Comparison of ENCODE assay signal across 24 mouse cellular contexts in the genomic region with DNA sequence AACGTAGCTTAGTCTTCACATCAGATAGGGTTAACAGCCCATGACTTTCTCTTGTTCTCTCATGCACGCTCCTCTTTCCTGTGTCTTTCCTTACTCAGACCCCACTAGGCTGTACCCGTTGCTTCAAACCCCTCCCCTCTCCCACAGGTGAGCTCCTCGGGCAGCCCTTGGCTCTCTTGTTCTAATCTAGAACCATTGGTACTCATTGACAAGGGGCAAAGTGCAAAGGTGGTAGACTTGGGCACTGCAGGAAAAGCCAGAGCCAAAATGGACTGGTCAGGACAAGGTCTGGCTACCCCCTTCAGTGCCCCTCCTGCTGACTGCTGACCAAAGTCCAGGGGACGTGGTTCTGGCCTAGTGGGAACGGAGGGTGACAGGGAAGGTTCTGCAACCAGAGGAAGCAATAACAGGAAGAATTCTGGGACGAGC. TPM values are rescaled to one million over a fixed set of nuclear protein-coding genes. Genes with fewer than 3 reads are reported as not detected.
DNase-seq lines count a peak whose midpoint lies in the region; ATAC-seq and TF ChIP-seq lines count a peak whose summit lies in the region.
"Had no signal": no experiment of that assay in that cellular context is flagged by ENCODE, and none has a peak within 500 bp of the region (broad histone marks: within the 10 kb centered on the region; RNA-seq: fewer than 3 reads in every experiment).

No protein-coding gene starts in this region.

- no peak for ATAC-seq in forebrain, embryonic 16.5 days
- ATAC-seq in kidney, postnatal 0 days (replicated peaks; ENCODE audit: low FRiP score, low read depth) = peak; percentile 87
- ATAC-seq in stomach, embryonic 15.5 days (ENCODE audit: insufficient read depth, low FRiP score, low read depth) = 0 out of 2 replicates have a peak, but pooled peaks have one; percentile 19
- ATAC-seq: forebrain, embryonic 13.5 days; hindbrain, postnatal 0 days; midbrain, embryonic 13.5 days had no signal

- H3K27me3 ChIP-seq in forebrain, embryonic 10.5 days (ENCODE audit: poor library complexity, severe bottlenecking) = 0 out of 2 replicates have a peak, but pooled peaks cover 3% of the 10 kb centered on the region
- H3K27me3 ChIP-seq in forebrain, embryonic 16.5 days (replicated peaks; ENCODE audit: control insufficient read depth, insufficient read depth, low read length) = no peaks in the 10 kb centered on the region
- no peaks in the 10 kb centered on the region for H3K27me3 ChIP-seq in kidney, postnatal 0 days (ENCODE audit: insufficient read depth, low read length)
- no peaks in the 10 kb centered on the region for H3K27me3 ChIP-seq in stomach, embryonic 15.5 days (replicated peaks)
- H3K27me3 ChIP-seq: forebrain, embryonic 13.5 days; heart, embryonic 13.5 days; limb, embryonic 13.5 days; lung, embryonic 15.5 days; midbrain, embryonic 13.5 days; neural tube, embryonic 15.5 days had no signal

- 88% methylated on average over 7 of the region's 7 CpGs for whole genome bisulfite sequencing in forebrain, embryonic 10.5 days
- 86% methylated on average over 7 of the region's 7 CpGs for WGBS in forebrain, embryonic 16.5 days
- 39% methylated on average over 7 of the region's 7 CpGs for WGBS in kidney, postnatal 0 days
- 71% methylated on average over 7 of the region's 7 CpGs for WGBS in stomach, embryonic 15.5 days

- intact Hi-C loops in left cerebral cortex, postnatal 14 days (cut with DNase I) = no loop called here

- H3K4me3 ChIP-seq in forebrain, embryonic 10.5 days = no peak overlapping the region
- H3K4me3 ChIP-seq in forebrain, embryonic 16.5 days (replicated peaks; ENCODE audit: low read length) = no peak overlapping the region
- no peak overlapping the region for H3K4me3 ChIP-seq in kidney, postnatal 0 days (replicated peaks; ENCODE audit: low read depth, low read length)
- H3K4me3 ChIP-seq in stomach, embryonic 15.5 days (replicated peaks) = no peak overlapping the region
- H3K4me3 ChIP-seq: forebrain, embryonic 13.5 days; heart, embryonic 13.5 days; left cerebral cortex, adult 2 months; limb, embryonic 13.5 days; lung, embryonic 15.5 days; midbrain, embryonic 13.5 days; myocyte; neural tube, embryonic 15.5 days had no signal

- no peaks in the 10 kb centered on the region for H3K36me3 ChIP-seq in forebrain, embryonic 10.5 days (replicated peaks)
- no peaks in the 10 kb centered on the region for H3K36me3 ChIP-seq in forebrain, embryonic 16.5 days (ENCODE audit: control insufficient read depth, insufficient read depth)
- no peaks in the 10 kb centered on the region for H3K36me3 ChIP-seq in kidney, postnatal 0 days (ENCODE audit: insufficient read depth, low read length)
- no peaks in the 10 kb centered on the region for H3K36me3 ChIP-seq in stomach, embryonic 15.5 days
- H3K36me3 ChIP-seq: heart, embryonic 13.5 days; limb, embryonic 13.5 days; lung, embryonic 15.5 days; midbrain, embryonic 13.5 days; neural tube, embryonic 15.5 days had no signal

- peak overlapping the region; percentile 56; the same call in 1 of the 2 replicates for H3K27ac ChIP-seq in forebrain, embryonic 10.5 days
- H3K27ac ChIP-seq in forebrain, embryonic 16.5 days (ENCODE audit: low read length) = no peak overlapping the region
- peak overlapping the region; percentile 80 for H3K27ac ChIP-seq in kidney, postnatal 0 days
- 0 out of 2 replicates have a peak overlapping the region, but pooled peaks have one; percentile 28 for H3K27ac ChIP-seq in stomach, embryonic 15.5 days
- H3K27ac ChIP-seq: forebrain, embryonic 13.5 days; heart, embryonic 13.5 days; hindbrain, postnatal 0 days; left cerebral cortex, adult 2 months; limb, embryonic 13.5 days; lung, embryonic 15.5 days; midbrain, embryonic 13.5 days; neural tube, embryonic 15.5 days had no signal

- no peak overlapping the region for H3K9ac ChIP-seq in forebrain, embryonic 16.5 days (replicated peaks; ENCODE audit: low read depth, low read length)
- no peak overlapping the region for H3K9ac ChIP-seq in kidney, postnatal 0 days (ENCODE audit: low read depth, low read length)
- no peak overlapping the region for H3K9ac ChIP-seq in stomach, embryonic 15.5 days
- H3K9ac ChIP-seq: forebrain, embryonic 13.5 days; heart, embryonic 13.5 days; limb, embryonic 13.5 days; lung, embryonic 15.5 days; midbrain, embryonic 13.5 days; neural tube, embryonic 15.5 days had no signal

- no peak overlapping the region for H3K4me2 ChIP-seq in forebrain, embryonic 16.5 days (ENCODE audit: low read length)
- H3K4me2 ChIP-seq in kidney, postnatal 0 days (ENCODE audit: low read length) = no peak overlapping the region
- no peak overlapping the region for H3K4me2 ChIP-seq in stomach, embryonic 15.5 days
- H3K4me2 ChIP-seq: forebrain, embryonic 13.5 days; heart, embryonic 13.5 days; limb, embryonic 13.5 days; lung, embryonic 15.5 days; midbrain, embryonic 13.5 days; neural tube, embryonic 15.5 days had no signal

- no peak for TF ChIP-seq CTCF in kidney, postnatal 0 days (IDR thresholded peaks at IDR 0.05; ENCODE audit: low read depth)

- H3K9me3 ChIP-seq in forebrain, embryonic 10.5 days = no peaks in the 10 kb centered on the region; the same call in 1 of the 2 replicates
- H3K9me3 ChIP-seq in forebrain, embryonic 16.5 days (ENCODE audit: control insufficient read depth, low read length) = no peaks in the 10 kb centered on the region
- H3K9me3 ChIP-seq in kidney, postnatal 0 days (replicated peaks; ENCODE audit: low read length) = no peaks in the 10 kb centered on the region
- no peaks in the 10 kb centered on the region for H3K9me3 ChIP-seq in stomach, embryonic 15.5 days
- H3K9me3 ChIP-seq: forebrain, embryonic 13.5 days; heart, embryonic 13.5 days; limb, embryonic 13.5 days; lung, embryonic 15.5 days; neural tube, embryonic 15.5 days had no signal

- peaks cover 30% of the 10 kb centered on the region for H3K4me1 ChIP-seq in forebrain, embryonic 10.5 days
- H3K4me1 ChIP-seq in forebrain, embryonic 16.5 days (replicated peaks; ENCODE audit: control insufficient read depth, insufficient read depth, low read length) = peaks cover 7% of the 10 kb centered on the region
- peaks cover 9% of the 10 kb centered on the region for H3K4me1 ChIP-seq in kidney, postnatal 0 days (replicated peaks; ENCODE audit: insufficient read depth, low read length)
- no peaks in the 10 kb centered on the region for H3K4me1 ChIP-seq in stomach, embryonic 15.5 days

- DNase-seq in forebrain, embryonic 10.5 days (ENCODE audit: extremely low spot score, low spot score) = no peak
- DNase-seq in kidney, adult 11 months = peak; percentile 93
- peak; percentile 61 for DNase-seq in kidney, postnatal 0 days (ENCODE audit: low spot score)
- DNase-seq in frontal cortex, postnatal 14 days (ENCODE audit: low spot score in 2 of 2) = no peak
- no peak for DNase-seq in left cerebral cortex, postnatal 14 days (ENCODE audit: low spot score in 2 of 2)
- DNase-seq in B cell, adult 2 months = no peak
- DNase-seq: cerebellum, postnatal 25 days; heart, postnatal 36 days; thymus, postnatal 14 days had no signal

RNA-seq across cellular contexts. Expression of a gene that starts 38.9 kb away (rescaled TPM):
- polyA plus RNA-seq in forebrain, embryonic 10.5 days (2016; fragmentation: Nextera tagmentation; extraction: Ambion mirVana) = not detected in 2 replicates
- polyA plus RNA-seq in forebrain, embryonic 16.5 days (2015; fragmentation: Nextera tagmentation; extraction: Ambion mirVana) = not detected in 2 replicates
- not detected in 2 replicates for polyA plus RNA-seq in kidney, postnatal 0 days (2015; fragmentation: Nextera tagmentation; extraction: Ambion mirVana)
- polyA plus RNA-seq in stomach, embryonic 15.5 days (2015; fragmentation: Nextera tagmentation; extraction: Ambion mirVana) = 15.5 and 22.6 TPM in 2 replicates
- total RNA-seq in left cerebral cortex, postnatal 14 days (2021) = not detected
- total RNA-seq: heart, postnatal 36 days; hindbrain, postnatal 0 days; layer of hippocampus, adult 8-10 months; left cerebral cortex, adult 2 months; megakaryocyte progenitor cell, adult 5-6 weeks; MEL had no signal
- polyA plus RNA-seq: forebrain, embryonic 13.5 days; gonadal fat pad, adult 2 months; hindbrain, postnatal 0 days; limb, embryonic 13.5 days; myocyte; neural tube, embryonic 15.5 days had no signal

RNA-seq across cellular contexts. Expression of a gene that starts 48.5 kb away (rescaled TPM):
- polyA plus RNA-seq in forebrain, embryonic 10.5 days (2016; fragmentation: Nextera tagmentation; extraction: Ambion mirVana) = 16.1 and 16.8 TPM in 2 replicates
- polyA plus RNA-seq in forebrain, embryonic 16.5 days (2015; fragmentation: Nextera tagmentation; extraction: Ambion mirVana) = 2.5 TPM in 2 replicates
- polyA plus RNA-seq in kidney, postnatal 0 days (2015; fragmentation: Nextera tagmentation; extraction: Ambion mirVana) = 12.0 and 14.8 TPM in 2 replicates
- polyA plus RNA-seq in stomach, embryonic 15.5 days (2015; fragmentation: Nextera tagmentation; extraction: Ambion mirVana) = 7.6 and 7.9 TPM in 2 replicates
- total RNA-seq in left cerebral cortex, postnatal 14 days (2021) = under 1 TPM; 0.59 to 0.70 TPM

Comparison
In these comparisons a context has a peak if more than half of its experiments do, and no peak if none do; other contexts are left out.
1. DNase-seq: peak in kidney, adult 11 months (single experiment) and kidney, postnatal 0 days (single experiment); none in forebrain, embryonic 10.5 days (single experiment), frontal cortex, postnatal 14 days (0 of 2), left cerebral cortex, postnatal 14 days (0 of 2) and B cell, adult 2 months (0 of 2).
2. RNA of a gene that starts 38.9 kb away (polyA plus RNA-seq): 15.5 to 22.6 TPM in stomach, embryonic 15.5 days; not detected in forebrain, embryonic 10.5 days, not detected in forebrain, embryonic 16.5 days and not detected in kidney, postnatal 0 days; every median in the first group is over 10 times any median in the second.